Mouse (Mus musculus) lung, postnatal 14 days (tissue): ENCODE data around the gene Elmo1.

ENCODE experiments used
- DNase-seq: peaks from one replicate; pipeline ENCODE4 v3.0.0; 2021

Gene Elmo1

DNA sequence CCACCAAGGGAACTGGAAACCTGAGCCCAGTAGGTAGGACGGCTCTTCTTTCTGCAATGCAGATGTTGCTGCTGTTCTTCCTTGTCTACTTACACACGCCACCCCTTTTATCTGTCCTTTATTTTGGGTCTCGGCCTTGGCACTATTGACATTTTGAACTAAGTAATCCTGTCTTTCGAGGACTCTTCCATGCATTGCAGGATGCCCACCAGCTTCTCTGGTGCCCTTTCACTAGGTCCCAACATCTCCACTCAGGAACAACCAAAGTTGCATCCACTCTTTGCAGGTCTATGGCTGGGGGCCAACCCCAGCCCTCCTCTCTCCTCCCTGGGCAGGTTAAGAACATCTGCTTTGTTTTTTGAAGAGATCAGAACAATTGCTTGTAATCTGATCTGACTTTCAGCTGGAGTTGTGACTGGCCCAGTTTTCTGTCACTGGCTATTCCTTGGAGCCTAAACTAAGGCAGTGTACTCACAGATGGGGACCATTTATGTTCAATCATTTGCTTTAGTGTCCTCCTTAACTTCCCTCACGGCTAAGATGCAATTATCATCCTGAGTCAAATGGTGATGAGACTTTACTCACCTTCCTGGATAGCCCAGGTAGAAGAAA, 6.7 kb downstream of the Elmo1 start:
- DNase-seq, result no peak

DNA sequence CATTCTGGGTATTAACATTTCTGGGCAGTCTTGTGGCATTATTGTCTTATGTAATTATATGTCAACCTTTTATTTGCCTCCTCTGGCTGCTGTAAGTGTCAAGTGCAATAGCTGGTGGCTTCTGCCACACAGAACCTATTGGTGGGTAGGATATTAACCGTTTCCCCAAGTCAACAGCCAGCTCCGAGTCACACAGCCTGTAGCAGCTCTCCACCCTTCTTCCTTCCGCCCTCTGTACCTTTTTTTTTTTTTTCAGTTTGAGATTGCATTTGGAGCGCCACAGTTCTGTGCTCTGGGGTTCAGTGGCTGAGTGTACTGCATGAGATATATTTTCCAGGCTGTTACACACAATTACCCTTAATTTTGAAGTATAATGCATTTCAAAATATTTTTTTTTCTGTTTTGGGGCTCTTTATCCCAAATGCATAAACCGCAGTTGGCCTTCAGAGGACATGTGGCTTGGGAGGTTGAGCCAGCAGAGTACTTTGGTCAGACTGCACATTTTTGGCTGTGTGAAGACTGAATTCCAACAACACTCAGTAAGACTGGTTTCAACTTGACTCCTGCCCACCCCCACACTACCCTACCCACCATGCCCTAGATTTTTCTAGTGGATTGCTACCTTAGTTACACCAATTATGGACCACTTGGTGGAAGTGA, 7.7 kb downstream of the Elmo1 start:
- DNase-seq, result no peak

DNA sequence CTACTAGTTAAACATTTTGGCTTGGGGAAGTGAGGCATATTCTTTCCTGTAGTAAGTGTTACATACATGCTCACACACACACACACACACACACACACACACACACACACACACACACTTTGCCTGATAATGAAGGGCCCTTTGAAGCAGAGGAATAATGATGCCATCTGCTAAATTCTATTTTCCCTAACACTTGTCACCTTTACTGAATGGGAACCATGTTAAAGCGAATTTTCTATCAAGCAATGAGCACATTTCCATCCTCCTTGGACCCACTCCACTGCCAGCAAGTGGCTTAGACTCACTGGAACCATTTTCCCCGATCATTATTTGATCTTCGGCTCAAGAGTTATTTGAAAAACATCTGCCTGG, 8.2 kb downstream of the Elmo1 start:
- no peak for DNase-seq

DNA sequence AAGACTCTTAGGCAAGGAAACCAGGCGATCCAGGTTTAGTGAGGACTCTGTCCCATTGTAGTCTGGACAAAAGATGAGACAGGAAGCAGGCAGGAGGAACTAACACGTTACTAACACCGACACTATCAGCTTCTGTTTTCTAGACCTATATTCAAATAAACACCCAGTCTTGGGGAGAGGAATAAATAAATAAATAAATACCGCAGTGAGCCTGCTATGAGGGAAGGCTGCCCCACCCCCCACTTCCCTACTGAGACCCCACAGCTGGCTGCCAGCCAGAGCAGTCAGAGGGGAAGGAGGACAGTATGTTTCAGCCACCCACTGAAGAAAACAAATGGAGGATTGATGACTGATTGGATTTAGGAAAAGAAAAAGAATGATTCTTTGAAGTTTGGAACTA, 9.2 kb downstream of the Elmo1 start:
- peak; percentile 63 for DNase-seq

DNA sequence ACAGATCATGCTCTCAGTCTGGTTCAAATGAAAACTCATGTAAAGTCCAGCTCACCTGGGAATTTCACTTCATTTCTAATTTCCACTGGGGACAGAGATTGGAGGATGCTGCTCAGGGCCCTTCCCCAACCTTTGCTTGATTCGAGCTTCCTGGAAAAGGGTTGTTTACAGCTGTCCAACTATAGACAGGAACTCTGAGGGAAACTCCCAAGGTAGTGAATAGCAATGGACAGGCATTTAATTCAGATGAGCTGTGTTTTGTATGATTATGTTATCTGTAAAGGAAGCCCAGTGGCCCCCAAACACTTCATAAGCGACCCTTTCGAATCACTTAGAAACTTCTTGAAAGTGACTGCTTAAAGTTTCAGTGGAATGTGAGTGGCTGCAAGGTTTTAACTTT, 10.0 kb downstream of the Elmo1 start:
- no peak for DNase-seq

DNA sequence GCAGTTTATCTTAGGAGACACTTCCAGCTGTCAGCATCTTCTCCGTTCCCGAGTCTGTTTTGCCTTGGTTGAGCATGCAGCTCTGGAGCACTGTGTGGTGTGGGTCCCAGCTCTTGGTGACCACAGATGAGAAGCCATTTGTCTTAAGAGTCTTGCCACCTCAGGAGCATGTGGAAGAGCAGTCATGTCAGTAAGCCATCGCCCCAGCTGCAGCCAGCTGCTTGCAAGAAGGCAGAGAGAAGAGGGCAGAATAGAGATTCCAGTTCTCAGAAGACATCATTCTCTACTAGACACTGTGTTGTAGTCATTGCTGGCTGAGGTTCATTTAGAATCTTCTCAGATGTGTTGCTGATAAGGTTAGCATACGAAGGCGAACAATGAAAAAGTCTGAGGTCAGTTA, 11.3 kb downstream of the Elmo1 start:
- no peak for DNase-seq

DNA sequence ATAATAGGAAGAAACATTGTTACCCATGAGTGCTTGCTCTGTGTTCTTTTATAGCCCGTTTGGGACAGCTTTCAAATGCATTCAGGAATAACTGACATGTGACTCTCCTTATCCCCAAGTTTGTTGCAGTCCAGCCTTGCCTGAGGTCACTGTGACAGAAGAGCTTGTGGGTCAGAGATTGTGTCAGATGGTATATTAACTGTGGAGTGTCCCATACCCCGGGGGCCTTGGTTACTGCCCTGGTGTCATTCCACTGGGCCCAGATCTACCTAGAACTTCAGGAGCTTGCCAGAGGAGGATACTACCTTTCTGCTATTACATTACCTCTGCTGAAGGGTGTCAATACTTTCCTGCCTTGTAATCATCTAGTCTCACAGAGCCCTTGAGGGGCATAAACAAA, 14.4 kb downstream of the Elmo1 start:
- no peak for DNase-seq

DNA sequence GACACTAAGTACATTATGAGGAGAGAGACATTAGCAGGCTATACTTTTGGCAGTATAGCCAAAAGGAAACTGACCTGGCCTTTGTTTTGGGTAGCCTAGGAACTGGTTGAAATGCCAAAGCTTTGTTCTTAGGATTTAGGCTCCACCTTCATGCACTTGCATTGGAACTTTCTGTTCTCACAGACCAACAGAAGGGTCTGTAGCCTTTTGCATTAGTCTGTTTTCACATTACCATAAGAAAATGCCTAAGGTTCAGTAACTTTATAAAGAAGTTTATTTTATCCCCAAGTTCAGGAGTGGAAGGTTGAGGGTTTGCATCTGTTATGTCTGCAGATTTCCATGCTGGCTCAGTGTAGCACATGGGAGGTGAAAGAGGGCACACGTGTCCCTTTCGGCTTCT, 15.6 kb downstream of the Elmo1 start:
- no peak for DNase-seq

DNA sequence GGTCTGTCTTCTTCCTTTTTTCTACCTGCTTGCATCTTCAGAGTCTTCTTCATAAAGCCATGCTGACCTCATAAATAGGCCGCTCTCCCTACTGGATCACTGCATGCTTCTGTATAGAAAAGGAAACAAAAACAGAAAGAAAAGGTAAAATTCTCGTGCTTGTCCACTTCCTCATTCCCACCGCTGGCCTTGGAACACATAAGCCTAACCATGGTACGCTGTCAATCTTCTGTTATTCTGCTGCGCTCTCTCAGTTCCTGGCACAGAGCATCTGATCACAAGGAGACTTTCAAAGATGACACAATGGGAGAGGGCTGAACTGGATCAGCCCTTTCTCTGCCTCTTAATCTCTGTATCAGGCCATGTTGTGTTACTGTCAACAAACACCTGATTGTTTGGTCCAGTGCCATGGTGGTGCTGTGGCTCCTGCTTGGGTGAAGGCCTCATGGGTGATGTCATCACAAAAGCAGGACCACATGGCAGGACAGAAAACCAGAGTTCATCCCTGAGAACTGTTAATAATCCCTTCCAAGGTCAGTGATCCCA, 17.6 kb downstream of the Elmo1 start:
- no peak for DNase-seq

DNA sequence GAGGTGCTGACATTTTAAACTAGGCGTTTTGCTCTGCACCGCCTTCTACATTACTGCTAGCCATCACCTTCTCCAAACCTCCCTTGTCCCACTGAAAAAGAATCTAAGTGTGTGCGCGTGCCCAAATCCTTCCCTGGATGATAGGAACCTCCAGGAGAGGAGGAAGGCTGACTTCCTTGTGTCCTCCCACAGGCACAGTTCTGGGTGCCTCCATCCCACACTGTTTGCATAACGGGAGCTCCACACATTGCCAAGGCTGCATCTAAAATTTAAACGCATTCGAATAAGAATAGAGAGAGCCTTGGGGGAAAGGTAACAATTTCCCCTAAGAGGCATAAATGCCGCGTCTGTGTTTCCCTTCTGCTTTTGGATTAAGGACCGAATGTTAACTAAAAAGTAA, 18.6 kb downstream of the Elmo1 start:
- DNase-seq, result no peak

DNA sequence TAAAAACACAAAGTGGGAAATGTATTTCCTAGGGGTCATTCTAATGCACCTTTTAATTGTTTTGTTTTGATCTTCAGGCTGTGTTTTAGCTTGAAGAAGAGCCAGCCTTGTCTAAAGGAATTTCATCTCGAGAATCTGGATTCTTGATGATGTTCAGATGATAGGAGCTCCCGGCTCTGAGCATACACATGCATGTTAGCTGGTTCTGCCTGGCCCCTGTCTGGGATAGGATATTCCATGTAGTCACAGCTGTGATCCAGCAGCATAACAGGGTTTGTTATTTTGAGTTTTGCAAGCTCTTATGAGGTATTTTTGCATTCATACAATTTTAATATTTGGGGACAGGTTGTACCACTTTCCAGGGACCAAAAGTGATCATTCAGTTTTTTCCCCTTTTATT, 19.1 kb downstream of the Elmo1 start:
- no peak for DNase-seq

DNA sequence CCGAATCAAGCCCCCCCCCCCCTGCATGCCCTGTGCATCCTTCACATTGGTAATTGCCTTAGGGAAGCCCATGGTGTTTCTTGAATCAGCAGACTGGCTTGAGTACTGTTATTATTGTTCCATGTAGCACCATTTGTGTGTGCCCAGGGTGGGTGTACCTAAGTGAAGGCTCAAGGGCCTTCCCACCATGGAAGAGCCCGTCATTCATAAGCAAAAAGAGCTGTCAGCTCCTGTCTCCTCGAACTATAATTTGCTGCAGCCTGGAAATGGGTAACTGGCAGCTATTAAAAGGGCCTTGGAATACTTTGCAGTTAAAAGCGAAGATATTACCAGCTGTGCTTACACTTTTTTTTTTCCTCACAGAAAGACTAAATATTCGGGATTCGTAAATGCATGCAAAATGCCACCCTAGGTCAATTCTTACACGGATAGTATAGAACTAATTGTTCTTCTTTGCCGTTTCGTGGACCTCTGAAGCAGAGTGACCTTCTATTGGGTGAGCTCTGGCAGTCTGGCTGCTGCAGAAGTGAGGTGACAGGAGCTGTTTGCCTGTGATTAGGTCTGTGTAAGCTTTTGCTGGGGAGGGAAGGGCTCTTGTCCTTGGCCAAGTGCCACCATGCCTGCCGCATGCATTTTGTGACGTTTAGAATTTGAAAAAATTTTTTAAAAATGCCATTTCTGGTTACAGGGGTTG, 19.7 kb downstream of the Elmo1 start:
- DNase-seq, result no peak

DNA sequence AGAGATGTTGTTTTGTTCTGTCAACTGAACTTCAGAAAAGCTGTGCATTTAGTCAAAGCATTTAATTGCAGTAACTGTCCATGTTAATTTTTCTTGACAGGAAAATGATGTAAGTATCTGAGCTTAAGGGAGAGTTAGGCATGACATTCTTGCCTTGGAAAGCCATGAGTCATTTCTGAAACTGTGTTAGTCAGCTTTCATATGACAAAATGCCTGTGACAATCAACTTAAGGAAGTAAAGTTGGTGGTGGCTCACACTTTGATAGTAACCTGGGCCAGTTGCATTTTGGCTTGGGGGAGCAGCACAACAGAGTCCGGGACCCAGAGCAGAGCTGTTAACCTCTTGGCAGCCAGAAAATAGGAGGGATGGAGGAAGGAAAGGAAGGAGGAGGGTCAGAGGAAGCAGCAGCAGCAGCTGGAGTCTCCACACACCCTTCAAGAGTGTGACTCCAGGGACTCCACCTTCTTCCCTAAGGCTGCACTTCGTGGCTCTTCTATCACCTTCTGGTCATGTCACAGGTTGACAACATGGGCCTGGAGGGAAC, 20.9 kb downstream of the Elmo1 start:
- DNase-seq, result no peak

DNA sequence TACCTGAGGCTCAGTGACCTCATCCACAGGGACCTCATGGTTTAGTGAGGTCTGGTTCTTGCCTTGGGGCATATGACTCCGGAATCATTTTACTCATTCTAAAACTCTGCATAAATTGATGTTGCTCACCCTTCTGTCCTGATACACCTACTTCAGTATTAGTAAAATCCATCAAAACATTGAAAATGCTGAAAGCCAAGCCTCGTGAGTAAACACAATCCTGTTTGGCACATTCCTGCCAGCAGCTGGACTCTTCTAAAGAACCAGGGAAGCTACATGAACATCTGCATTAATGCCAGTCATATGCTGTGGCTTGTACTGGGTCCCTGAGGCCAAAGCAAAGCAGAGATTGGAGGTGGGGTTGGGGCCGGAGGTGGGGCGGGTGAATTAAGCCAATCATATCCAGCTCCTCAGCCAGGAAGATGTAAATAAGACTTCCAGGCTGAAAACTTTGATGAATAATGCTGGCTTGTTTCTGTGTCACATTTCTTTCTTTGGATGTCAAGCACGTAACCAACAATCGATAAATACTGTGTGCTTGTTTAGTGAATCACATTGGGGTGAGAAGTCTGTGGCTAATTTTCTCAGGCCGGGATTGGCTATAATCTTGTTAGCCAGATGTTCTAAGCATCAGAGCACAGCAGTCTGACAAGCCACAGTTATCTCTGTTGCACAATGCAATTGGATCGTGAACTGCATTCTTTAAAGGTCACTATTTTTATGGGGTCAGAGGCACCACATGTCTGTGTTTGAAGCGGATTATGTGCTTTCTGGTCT, 24.9 kb downstream of the Elmo1 start:
- no peak for DNase-seq

DNA sequence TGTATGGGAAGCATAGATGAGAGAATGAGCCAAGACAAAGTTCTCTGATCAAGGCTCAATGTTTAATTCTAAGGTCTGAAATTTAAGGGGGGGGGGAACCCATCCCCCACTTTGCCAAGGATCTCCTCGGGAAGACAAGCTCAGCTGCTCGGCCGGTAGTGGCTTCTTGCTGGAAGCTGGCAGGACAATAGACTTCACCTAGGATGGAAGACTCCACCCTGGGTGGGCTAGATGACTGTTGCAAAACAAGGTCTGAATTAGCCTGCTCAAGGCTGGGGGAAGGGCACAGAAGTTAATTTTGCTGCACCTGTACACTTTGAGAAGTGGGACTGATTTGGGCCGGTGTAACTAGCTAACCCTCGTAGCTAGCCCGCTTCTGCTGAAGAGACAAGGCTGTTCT, 25.6 kb downstream of the Elmo1 start:
- no peak for DNase-seq

DNA sequence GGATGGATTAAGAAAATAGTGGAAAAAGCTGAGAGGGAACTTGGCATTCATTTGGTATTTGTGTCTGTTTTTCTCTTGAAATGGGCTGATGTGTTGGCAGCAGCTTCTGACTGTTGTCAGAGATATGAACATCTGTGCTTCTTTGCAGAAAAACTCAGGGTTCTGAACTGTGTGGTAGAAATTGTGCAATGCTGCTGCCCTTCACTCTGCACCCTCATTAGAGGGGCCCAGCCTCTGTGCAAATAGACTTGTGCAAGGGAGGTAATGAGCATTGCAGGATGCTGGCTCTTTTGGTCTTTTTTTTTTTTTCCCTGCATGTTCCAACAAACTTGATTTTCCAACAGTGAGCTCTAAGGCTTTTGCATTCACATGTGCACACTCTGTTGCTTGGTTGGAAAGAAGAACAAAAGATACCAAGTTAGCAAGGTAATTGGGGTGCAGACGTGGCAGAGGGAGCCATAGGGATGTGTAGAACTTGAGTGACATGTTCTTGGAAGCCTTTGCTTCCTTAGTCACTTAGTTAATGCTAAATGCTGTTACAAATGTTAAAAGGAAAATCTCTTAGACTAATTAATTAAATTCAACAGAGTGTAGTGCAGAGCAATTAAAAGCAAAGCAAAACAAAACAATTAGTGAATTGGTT, 26.6 kb downstream of the Elmo1 start:
- DNase-seq, result peak; percentile 44

DNA sequence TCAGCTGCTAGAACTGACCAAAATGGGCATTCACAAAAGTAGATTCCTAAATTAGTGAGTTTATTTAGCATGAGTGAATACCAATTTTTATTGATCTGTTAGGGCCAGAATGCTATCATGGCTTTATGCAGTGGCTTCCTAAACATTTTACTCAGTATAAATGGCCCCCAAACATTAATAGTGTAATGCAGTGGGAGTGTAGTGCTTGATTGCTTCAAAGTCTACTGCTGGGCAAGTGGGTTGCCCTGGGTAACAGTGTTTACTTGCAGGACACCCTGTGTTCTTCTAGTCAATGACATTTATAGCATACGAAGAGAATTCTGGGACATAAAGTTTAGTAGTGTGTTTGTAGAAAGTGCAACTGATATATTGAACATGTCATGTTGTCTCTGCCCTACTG, 27.3 kb downstream of the Elmo1 start:
- DNase-seq, result no peak

DNA sequence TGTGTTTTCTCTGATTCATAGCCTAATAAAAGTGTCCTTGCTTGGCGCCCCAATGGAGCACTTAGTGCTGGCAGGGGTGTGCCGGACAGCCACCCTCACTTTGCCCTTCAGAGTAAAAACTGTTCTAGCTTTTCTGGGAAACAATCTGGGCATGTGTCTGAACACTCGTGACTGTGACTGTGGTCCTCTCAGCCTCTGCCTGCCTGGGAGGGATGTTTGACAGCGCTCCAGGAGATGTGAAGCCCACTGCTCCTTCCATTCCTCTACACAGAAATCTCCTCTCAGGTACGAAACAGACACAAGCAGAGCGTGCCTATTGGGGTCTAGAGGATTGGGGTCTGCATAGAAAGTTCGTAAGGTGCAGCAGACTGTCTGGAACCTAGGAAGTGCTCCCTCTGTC, 28.5 kb downstream of the Elmo1 start:
- no peak for DNase-seq

DNA sequence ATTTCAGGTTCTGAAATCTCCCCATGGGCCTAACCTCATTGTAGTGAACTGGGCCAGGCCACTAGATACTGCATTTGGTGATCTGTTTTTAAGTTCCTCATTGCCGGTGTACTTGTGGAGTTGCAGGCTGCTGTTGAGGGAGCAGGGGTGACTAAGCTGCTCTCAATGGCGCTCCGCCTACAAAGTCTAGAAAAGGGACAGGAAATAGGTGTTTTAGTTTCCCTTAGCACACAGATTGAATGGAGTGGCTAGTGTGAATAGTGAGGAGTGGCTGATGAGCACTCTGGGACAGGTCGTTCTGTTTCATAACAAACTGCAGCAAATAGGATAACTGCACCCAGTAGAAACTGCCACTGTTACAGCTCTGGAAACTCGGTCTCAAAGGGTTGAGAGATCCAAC, 30.3 kb downstream of the Elmo1 start:
- DNase-seq, result peak; percentile 47

DNA sequence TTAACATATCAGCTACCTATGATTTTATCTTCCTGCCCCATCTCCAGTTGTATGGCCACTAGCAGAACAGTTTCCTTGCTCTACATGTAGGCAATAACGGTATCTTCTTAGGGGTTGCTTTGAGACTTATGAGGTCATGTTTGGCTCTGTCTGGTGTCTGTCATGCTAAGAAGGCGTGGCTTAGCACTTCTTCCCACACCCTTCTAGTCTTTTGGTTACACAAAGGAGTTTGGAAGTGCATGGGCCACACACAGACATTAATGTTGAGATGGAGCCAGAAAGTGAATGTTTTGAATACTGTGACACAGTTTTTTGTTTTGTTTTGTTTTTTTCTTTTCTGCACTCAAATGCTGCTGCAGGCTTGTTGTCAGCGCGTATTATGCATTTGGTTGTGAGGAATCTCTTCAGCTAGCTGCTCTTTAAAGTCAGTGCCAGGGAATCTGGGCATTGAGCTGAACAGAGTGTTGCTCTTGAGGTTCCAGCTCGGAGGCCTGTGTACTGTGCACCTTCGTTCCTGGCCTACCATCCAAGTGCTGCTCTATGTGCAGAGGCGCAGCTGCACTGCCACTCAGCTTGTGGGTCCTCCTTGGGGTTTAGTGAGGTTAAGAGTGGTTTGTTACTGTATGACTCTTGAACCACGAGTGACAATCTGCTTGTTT, 31.1 kb downstream of the Elmo1 start:
- DNase-seq, result no peak

DNA sequence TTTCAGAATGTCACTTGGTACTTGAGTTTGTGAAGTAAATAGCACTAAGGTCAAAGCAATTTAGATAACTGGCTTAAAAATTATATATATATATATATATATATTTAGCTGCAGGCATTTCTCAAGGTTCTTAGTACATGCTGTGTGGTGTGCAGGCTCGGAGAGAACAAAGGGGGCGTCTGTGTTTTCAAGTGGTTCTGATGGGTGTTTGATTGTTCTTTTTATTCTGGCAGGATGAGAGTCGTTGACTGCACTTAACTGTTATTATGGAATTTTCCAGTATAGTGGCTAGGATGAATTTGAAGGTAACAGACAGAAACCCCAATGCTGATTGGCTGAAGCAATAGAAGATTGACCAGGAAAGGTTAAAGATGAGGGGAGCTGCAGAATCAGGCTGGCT, 33.6 kb downstream of the Elmo1 start:
- DNase-seq, result no peak

DNA sequence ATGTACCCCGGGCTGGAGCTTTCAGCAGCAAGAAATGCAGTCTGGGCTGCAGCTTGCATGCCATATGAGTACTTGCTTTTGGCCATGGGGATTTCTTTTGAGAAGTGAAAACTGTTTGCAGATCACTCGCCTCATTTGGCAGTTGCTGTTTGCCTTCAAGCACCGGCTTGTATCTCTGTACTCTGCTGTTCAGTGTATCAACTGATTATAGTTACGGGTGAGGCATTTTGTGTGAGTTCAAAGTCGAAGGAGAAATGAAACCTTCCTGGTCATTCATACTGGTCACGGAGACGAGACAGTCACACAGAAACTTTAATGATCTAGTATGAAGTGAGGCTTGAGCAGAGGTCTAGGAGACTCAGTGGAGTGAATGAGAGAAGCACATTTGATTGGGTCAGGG, 34.6 kb downstream of the Elmo1 start:
- DNase-seq, result no peak
